Mouse (Mus musculus): Measurements from ENCODE around the gene Vamp5.

DNA sequence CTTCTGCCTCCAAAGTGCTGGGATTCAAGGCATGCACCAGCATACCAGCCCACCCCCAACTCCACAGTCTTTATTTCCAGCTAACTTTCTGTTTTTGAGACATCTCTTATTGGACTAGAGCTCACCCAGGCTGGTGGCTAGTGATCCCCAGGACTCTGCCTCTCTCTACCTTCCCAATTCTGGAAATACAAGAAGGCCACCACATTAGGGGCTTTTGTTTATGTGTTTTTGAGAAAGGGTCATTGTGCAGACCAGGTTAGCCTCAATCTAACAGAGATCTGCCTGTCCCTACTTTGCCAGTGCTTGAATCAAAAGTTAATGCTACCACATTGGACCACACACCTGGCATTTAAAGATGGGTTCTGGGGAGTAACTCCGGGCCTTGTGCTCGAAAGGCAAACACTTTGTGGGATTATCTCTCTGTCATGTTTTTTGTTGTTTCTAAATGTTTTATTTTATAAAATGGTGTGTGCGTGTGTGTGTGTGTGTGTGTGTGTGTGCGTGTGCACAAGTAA is 12.8 kb downstream of the Vamp5 start:
- TF ChIP-seq CTCF (IDR thresholded peaks at IDR 0.05; ENCODE audit: borderline replicate concordance, extremely low read depth, insufficient read depth, insufficient read length) (no peak), POLR2A (IDR thresholded peaks at IDR 0.05; ENCODE audit: borderline replicate concordance, extremely low read depth, insufficient read depth, insufficient read length, poor library complexity, severe bottlenecking) (no peak)

Measured in brain, embryonic 14.5 days (tissue).